26 mouse cellular contexts compared by ENCODE assay signal in genomic region chr2:73768669-73769068, GRCm38 (mm10).
"Had no signal": no experiment of that assay in that cellular context is flagged by ENCODE, and none has a peak within 500 bp of the region (broad histone marks: within the 10 kb centered on the region; RNA-seq: fewer than 3 reads in every experiment).

No protein-coding gene starts in this region.

- H3K36me3 ChIP-seq: heart, embryonic 12.5 days; hindbrain, embryonic 12.5 days; kidney, embryonic 15.5 days; limb, embryonic 10.5 days; limb, embryonic 12.5 days had no signal

- H3K27me3 ChIP-seq: heart, embryonic 12.5 days; hindbrain, embryonic 12.5 days; kidney, embryonic 15.5 days; limb, embryonic 12.5 days had no signal

- H3K9me3 ChIP-seq: heart, embryonic 12.5 days; hindbrain, embryonic 10.5 days; hindbrain, embryonic 12.5 days; kidney, embryonic 15.5 days; limb, embryonic 10.5 days; limb, embryonic 12.5 days had no signal

- ATAC-seq: hindbrain, postnatal 0 days; intestine, embryonic 16.5 days had no signal

- H3K4me3 ChIP-seq: gastrocnemius, adult 2 months; heart, adult 2 months; heart, embryonic 12.5 days; hindbrain, embryonic 10.5 days; hindbrain, embryonic 12.5 days; kidney, embryonic 15.5 days; layer of hippocampus, adult 2 months; left cerebral cortex, adult 2 months; limb, embryonic 10.5 days; limb, embryonic 12.5 days had no signal

- H3K9ac ChIP-seq: heart, embryonic 12.5 days; hindbrain, embryonic 12.5 days; hindbrain, embryonic 14.5 days; kidney, embryonic 15.5 days; limb, embryonic 12.5 days; liver, embryonic 14.5 days had no signal

- H3K27ac ChIP-seq: gastrocnemius, adult 2 months; heart, adult 2 months; hindbrain, embryonic 10.5 days; hindbrain, embryonic 12.5 days; hindbrain, embryonic 14.5 days; hindbrain, postnatal 0 days; kidney, embryonic 15.5 days; kidney, postnatal 0 days; layer of hippocampus, adult 2 months; left cerebral cortex, adult 2 months; limb, embryonic 10.5 days; limb, embryonic 12.5 days; liver, embryonic 14.5 days had no signal

- H3K4me2 ChIP-seq: heart, embryonic 12.5 days; hindbrain, embryonic 12.5 days; hindbrain, embryonic 14.5 days; kidney, embryonic 15.5 days; limb, embryonic 12.5 days; liver, embryonic 11.5 days had no signal

- DNase-seq: gastrocnemius, adult 2 months; gastrocnemius, postnatal 10 days; gastrocnemius, postnatal 25 days; heart, adult 2 months; heart, postnatal 10 days; heart, postnatal 4 days; kidney, adult 11 months; kidney, adult 2 months; kidney, adult 9 months; kidney, postnatal 25 days; kidney, postnatal 4 days; liver had no signal
